Mouse (Mus musculus) bone marrow, adult 2 months (tissue): ENCODE measurements around the gene Btbd8.

Experiments used
- CTCF ChIP-seq: fragments of 200-500 bp; IDR thresholded peaks from 2 replicates; pipeline ENCODE4 v1.5.1; 2011; ENCODE audit warnings: low read length, control low read depth; ENCODE audit not compliant: control insufficient read depth, insufficient read depth
- POLR2A ChIP-seq: fragments of 200-500 bp; IDR thresholded peaks from 2 replicates; pipeline ENCODE4 v1.6.1; 2011; ENCODE audit warnings: low read depth, mild to moderate bottlenecking, control low read depth, low read length, borderline replicate concordance; ENCODE audit not compliant: control insufficient read depth

- TF ChIP-seq CTCF (no peak), POLR2A (no peak)
These were observed 24.6 kb downstream of the Btbd8 start for GRCm38 (mm10) chr5:107462147-107463076.
